Mouse (Mus musculus) cerebellum, postnatal 36 days (tissue): ENCODE measurements at regions not wholly inside any gene's neighbourhood (a gene's known extent, or its start where the extent isn't known, plus 50 kb on each side); places are given as distances from the start of the nearest gene placed in this dataset.

ENCODE experiments used
- DNase-seq, 2 experiments: peaks; one replicate each; pipeline ENCODE4 v3.0.0; 2021 to 2022; ENCODE audit warnings: mixed read lengths in 2 of 2

GRCm38 (mm10) chr7:73637101-73637809, 95.6 kb upstream of the Chd2 start:
- no peak for DNase-seq

DNA sequence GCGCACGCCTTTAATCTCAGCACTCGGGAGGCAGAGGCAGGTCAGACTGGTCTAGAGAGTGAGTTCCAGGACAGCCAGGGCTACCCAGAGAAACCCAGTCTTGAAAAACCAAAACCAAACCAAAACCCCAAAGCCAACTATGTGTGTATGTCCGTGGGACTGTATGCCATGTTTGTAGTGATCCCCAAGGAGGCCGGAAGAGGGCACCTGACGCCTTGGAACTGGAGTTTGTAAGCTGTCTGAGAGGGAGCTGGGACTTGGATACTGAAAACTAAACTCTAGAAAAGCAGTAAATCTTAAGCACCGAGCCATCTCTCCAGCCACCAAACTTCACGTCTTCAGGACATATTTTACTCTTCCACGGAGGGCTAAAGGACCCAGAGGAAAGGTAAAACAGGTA, 93.8 kb upstream of the Chd2 start:
- DNase-seq = no peak

- no peak for DNase-seq
Measured at GRCm38 (mm10) chr7:73630790-73631189, 89.2 kb upstream of the Chd2 start.

GRCm38 (mm10) chr7:73629182-73629581, 87.6 kb upstream of the Chd2 start:
- no peak for DNase-seq

- DNase-seq = peak; percentile 55 to 76
Measured at GRCm38 (mm10) chr7:73628071-73628470, 86.4 kb upstream of the Chd2 start.

DNA sequence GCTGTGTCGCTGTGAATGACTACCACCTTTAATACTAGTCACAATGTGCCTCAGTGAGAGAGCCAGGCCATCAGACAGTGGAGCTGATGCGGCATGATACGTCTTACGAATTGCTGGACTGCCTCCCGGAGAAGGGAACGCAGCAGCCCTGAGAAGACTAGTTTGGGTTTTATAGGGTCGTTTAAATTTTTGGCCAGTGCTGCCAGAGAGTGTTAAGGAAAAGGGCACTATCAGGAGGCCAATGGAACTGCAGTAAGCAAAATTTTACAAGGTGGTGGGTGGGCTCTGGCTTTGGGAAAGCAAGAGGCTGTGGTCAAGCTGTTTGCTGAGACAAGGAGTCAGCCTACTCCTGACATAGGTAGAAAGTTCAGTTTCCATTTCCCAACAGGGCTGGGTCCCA, 84.7 kb upstream of the Chd2 start:
- no peak for DNase-seq

- no peak for DNase-seq
Measured at GRCm38 (mm10) chr7:73625651-73626050, 84.0 kb upstream of the Chd2 start.

DNA sequence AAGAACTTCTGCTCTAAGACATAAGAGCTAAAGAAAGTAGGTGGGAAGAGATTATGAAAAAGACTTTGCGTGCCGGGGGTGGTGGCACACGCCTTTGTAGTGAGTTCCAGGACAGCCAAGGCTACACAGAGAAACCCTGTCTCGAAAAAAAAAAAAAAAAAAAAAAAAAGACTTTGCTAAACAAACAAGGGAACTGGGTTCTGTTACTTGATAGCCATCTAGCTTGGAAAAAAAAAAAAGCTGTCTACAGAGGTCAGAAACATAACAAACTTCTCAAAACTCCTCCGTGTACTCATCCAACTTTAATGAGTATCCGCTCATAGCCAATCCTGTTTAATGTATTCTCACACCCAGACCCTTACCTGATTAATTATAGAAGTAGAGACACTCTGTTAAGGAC, 83.4 kb upstream of the Chd2 start:
- no peak for DNase-seq

GRCm38 (mm10) chr7:73624093-73624600, 82.5 kb upstream of the Chd2 start:
- no peak for DNase-seq

DNA sequence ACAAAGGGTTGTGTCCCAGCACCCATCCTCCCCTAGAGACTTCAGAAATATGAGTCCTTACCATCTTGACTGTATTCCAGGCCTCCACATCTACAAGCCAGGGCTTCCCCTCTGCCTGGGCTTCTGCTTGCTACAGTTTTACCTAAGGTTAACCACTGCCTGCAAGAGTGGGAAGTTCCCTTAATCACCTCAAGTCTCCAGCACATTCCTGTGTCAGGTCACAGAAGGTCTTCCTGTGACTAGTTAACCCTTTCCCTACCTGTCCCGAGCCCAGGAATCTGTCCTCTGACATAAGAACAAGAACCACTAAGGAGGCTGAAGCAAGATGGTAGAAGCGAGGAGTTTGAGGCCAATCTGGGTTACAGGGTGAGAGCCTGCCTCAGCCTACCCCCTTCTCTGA, 80.8 kb upstream of the Chd2 start:
- DNase-seq = no peak

DNA sequence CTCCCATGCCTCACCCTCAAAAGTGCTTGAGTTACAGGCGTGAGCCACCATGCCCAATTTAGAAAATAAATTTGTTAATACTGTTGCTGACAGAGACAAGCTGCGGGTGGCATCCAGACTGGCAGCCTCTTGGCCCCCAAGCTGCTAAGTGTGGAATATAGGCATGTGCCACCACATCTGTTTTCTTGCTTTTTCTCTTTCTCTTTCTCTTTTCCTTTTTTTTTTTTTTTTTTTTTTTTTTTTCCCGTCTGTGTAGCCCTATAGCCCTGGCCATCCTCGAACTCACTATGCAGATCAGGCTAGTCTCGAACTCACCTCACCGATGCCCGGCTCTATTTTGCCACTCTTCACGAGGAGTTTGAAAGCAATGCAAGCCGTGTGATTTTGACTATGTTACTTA, 78.7 kb upstream of the Chd2 start:
- no peak for DNase-seq

DNA sequence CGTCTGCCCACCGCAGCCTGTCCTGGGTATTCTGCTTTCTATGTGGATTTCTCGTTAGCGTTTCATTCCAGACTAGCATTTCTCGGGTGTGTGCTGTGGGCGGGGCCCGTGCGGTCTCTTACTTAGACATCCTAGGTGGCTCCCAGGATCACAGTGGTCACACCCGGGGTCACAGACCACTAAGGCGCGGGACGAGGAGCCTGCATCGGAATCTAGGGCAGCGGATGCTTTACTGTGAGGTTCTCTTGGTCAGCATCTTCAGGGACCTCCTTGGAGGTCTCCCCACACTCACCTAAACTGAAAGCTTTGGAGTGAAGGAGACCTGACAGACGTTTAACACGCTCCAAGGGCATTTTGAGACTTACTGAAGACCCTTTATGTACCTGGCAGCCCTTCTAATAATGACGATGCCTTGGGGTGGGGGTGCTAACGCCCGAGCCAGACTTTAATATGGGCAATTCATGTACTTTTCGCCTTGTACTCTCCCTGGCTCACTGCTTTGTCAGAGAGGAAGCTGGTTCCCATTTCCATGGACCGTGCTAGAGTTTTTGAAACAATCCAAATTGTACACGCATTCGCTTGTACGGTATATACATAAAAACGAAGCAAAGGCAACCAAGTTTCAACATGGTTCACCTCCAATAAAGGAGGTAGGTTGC, 77.3 kb upstream of the Chd2 start:
- DNase-seq = no peak

DNA sequence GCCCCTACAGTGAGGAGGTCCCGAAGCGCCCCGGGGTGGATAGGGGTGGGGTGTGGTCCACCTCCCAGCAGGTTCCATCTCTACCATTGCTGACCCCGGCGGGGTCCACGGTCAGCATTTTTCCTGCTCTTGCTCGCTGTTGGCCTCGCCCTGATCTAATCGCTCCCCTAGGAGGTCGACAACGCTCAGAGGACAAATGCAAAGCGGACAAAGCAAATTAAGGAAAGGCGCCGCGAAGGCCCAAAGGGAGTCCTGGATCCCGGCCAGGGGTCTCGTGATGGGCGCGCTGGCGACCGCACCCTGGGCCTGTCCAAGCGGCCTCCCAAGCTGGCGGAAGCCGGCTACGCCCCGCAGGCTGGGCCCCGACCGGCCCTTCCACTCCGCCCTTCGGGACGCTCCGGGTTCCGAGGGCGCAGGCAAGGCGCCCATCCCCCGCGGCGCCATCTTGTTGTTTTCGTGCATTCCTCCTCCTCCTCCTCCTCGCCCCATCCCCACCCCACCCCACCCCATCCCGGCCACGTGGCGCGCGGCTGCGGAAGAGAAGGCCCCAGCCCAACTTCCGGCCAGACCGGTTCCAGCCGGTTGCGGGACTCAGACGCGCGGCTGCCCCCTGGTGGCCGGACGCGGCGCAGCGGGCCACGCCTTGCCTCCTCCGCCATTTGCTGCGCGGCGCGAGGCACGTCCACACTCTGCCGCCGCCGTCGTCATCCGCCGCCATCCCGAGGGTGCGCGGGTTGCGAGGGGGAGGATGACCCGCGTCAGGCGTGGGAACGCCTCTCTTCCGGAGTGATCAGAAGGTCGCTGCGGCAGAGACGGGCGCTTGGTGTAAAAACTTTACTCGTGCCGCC, 76.5 kb upstream of the Chd2 start:
- DNase-seq = peak; percentile 99

- peak; percentile 41 to 65 for DNase-seq
Measured at GRCm38 (mm10) chr7:73616971-73617906, 75.6 kb upstream of the Chd2 start.

DNA sequence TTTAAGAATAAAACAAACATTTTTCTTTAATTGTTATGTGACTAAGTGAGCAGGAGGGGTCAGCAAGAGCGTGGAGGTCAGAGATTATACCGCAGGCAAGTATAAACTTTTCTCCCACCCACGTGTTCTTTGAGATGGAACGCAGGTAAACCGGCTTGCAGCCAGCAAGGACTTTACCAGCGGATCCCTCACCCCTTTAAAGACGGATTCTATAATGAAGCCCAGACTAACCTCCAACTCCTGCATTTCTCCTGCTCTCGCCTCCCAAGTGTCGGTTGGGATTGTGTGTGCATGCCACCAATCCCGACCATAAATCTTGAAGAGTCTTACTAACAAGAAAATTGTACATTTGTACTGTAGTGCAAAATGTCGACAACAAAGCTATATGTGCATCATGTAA, 74.4 kb upstream of the Chd2 start:
- DNase-seq = peak in 1 of 2 experiments; percentile 31

- DNase-seq = no peak
Measured at GRCm38 (mm10) chr7:73614840-73615555, 73.4 kb upstream of the Chd2 start.

- no peak for DNase-seq
Measured at GRCm38 (mm10) chr7:73614341-73614740, 72.7 kb upstream of the Chd2 start.

- no peak for DNase-seq
Measured at GRCm38 (mm10) chr7:73612752-73613092, 71.1 kb upstream of the Chd2 start.

- DNase-seq = no peak
Measured at GRCm38 (mm10) chr7:73611866-73612751, 70.5 kb upstream of the Chd2 start.

DNA sequence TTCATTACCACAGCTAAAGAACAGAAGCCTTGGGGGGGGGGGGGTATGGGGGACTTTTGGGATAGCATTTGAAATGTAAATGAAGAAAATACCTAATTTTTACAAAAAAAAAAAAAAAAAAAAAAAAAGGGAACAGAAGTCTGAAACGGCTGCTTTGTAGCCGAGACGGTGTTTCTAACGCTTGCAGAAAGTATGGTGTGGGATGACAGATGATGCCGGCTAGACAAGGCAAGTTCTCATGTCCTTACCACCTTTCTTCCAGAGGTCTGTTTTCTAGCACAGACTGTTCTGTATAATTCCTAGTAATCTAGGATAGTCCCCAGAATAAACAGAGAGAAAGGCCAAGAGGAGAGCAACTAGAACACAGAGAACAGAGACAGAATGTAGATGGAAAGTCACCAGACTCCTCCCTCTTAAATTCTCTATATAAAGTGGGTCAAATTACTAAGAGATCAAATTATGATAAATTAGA, 67.2 kb upstream of the Chd2 start:
- no peak for DNase-seq
